Mouse (Mus musculus): ENCODE results near the gene Zbtb4. TPM values are rescaled to one million over a fixed set of nuclear protein-coding genes. Genes with fewer than 3 reads are reported as not detected.

Zbtb4 gene
- polyA plus RNA-seq, 1 experiment: 16.5 TPM

DNA sequence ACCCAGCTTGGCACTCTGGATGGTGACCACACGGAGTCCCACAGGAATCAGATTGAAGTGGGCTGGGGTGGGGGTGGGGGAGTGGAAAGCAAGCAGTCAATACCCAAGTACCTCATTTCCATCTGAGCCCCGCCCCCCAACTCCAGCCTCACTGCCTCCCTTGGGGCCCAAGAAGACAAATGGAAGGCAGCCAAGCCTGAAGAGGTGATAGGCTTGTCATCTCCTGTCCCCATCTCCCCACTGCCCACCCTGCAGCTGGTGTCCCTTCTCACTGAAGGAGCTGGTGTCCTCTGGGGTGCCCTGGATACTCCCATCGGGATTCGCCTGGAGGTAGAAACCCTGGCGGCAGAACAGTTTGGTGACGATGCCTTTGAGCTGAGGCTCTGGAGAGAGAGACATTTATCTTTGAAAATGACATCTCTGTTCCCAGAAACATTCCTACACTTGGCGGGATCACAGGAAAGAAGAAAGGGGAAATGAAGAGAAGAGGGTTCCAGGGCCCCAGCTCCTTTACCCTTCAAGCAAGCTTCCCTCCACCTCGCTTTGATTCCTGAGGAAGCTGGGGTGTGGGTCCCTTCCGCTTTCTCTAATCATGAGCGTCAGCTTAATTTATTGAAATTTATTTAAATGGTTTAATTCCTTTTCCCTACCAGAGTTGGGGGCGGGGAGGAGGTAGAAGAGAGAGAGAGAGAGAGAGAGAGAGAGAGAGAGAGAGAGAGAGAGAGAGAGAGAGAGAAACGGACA, 33.9 kb downstream of the Zbtb4 start:
- WGBS: 70% methylated on average over 12 of the region's 12 CpGs
- 0 out of 2 replicates have a peak, but pooled peaks cover 4% of the 10 kb centered on the region for H3K27me3 ChIP-seq (ENCODE audit: control insufficient read depth, insufficient read depth, low read length)
- H3K4me1 ChIP-seq (ENCODE audit: control insufficient read depth, insufficient read depth, insufficient read length, low read length): peaks cover 21% of the 10 kb centered on the region
- H3K36me3 ChIP-seq (ENCODE audit: control insufficient read depth, insufficient read depth, low read length): no peaks in the 10 kb centered on the region
- TF ChIP-seq CTCF (IDR thresholded peaks at IDR 0.05; ENCODE audit: extremely low read depth, insufficient read length, insufficient replicate concordance, low read depth, low read length) (no peak), POLR2A (IDR thresholded peaks at IDR 0.05; ENCODE audit: low read depth, low read length) (no peak)
- no peak overlapping the region for H3K27ac ChIP-seq (ENCODE audit: insufficient read depth, low read depth, low read length)
- H3K4me3 ChIP-seq (ENCODE audit: low read depth, low read length): no peak overlapping the region

DNA sequence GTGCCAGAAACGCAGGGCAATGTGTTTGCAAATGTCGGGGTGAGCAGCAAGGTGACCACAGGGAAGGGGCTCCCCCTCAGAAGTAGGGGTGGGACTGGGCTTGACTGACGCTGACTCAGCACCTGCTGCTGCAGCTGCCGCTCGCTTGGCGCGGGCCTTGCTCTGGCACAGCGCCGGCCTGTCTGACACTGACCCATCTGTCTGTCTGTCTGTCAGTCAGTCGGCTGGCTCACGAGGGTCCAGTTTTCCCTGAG, 34.4 kb downstream of the Zbtb4 start:
- Histone ChIP-seq H3K4me1 (ENCODE audit: control insufficient read depth, insufficient read depth, insufficient read length, low read length) (peaks cover 21% of the 10 kb centered on the region), H3K4me3 (ENCODE audit: low read depth, low read length) (no peak overlapping the region), H3K36me3 (ENCODE audit: control insufficient read depth, insufficient read depth, low read length) (no peaks in the 10 kb centered on the region), H3K27ac (ENCODE audit: insufficient read depth, low read depth, low read length) (no peak overlapping the region), H3K27me3 (ENCODE audit: control insufficient read depth, insufficient read depth, low read length) (0 out of 2 replicates have a peak, but pooled peaks cover 4% of the 10 kb centered on the region)
- no peak for TF ChIP-seq POLR2A (IDR thresholded peaks at IDR 0.05; ENCODE audit: low read depth, low read length)
- no peak for TF ChIP-seq CTCF (IDR thresholded peaks at IDR 0.05; ENCODE audit: extremely low read depth, insufficient read length, insufficient replicate concordance, low read depth, low read length)
- 31% methylated on average over 11 of the region's 11 CpGs for WGBS

DNA sequence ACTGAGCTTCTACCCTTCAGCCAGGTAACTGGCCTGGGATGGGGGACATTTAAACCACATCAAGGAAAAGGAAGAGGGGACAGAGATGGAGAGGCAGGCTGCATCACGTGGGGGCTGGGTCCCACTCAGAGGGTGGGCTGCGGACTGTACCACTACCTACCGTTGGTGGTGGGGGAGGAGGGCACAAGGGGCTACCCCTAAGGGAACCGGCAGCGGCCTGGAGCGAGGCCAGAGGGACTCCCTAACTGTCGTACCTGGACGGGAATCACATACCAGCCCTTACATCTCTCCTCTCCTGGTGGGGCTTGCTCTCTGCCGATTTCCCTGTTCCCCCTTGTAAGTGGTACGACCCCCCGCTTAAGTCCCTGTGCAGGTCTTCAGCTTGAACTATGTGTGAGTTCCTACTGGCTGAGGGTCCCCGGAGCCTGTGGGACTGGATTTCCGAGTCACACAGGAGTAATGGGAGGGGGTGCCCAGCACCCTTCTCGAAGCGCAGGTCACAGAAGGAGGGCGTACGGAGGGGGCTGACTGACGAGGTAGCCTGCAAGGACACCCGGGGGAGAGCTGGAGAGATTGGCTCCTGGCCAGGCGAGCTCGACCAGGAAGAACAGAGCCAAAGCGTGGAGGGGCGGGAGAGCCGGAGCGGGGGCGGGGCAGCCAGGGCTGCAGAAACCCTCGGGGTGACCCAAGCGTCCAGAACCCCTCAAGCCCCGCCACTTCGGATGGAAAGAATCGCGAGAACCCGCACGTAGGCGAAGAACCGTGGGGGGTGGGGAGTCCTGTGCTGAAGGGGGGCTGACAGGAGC, 34.9 kb downstream of the Zbtb4 start:
- Histone ChIP-seq H3K4me1 (ENCODE audit: control insufficient read depth, insufficient read depth, insufficient read length, low read length) (peaks cover 20% of the 10 kb centered on the region), H3K4me3 (ENCODE audit: low read depth, low read length) (peak overlapping the region; percentile 60), H3K36me3 (ENCODE audit: control insufficient read depth, insufficient read depth, low read length) (no peaks in the 10 kb centered on the region), H3K27ac (ENCODE audit: insufficient read depth, low read depth, low read length) (no peak overlapping the region), H3K27me3 (ENCODE audit: control insufficient read depth, insufficient read depth, low read length) (0 out of 2 replicates have a peak, but pooled peaks cover 4% of the 10 kb centered on the region)
- TF ChIP-seq POLR2A (IDR thresholded peaks at IDR 0.05; ENCODE audit: low read depth, low read length) (no peak), CTCF (IDR thresholded peaks at IDR 0.05; ENCODE audit: extremely low read depth, insufficient read length, insufficient replicate concordance, low read depth, low read length) (no peak)
- WGBS: 7% methylated on average over 36 of the region's 36 CpGs

DNA sequence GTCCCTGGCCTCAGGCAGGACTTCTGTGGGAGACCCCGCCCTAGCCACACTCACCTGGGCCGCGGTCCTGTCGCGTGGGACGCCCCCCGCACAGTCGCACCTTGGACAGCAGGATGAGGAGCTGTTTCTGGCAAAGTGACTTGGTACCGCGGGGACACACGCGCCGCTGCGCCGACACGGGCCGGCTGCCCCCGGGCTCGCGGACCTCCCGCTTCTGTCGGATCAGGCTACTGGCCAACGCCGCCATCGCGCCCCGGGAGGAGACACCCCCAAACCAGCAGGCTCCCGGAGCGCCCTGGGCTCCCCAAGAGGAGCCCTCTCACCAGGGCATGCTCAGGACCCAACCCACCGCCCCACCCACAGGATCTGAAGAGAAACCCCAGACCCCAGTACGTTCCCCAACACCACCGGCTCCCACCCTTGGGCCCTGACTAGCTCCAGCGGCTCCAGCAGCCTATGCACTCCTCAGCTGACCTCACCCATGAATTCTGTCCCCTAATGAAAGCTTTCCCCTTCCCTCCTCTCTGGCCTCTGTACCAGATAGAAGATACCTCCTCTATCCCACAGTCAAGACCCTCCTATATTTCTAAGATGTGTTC, 35.8 kb downstream of the Zbtb4 start, which contains the start of gene Fgf11:
Gene Fgf11, minus strand, starts transcription at position 479 of the 599 bp plus-strand sequence.
- 0 out of 2 replicates have a peak, but pooled peaks cover 4% of the 10 kb centered on the region for H3K27me3 ChIP-seq (ENCODE audit: control insufficient read depth, insufficient read depth, low read length)
- 4% methylated on average over 33 of the region's 33 CpGs for WGBS
- peak within 1 kb of the TSS; percentile 64 for H3K4me3 ChIP-seq (ENCODE audit: low read depth, low read length)
- H3K4me1 ChIP-seq (ENCODE audit: control insufficient read depth, insufficient read depth, insufficient read length, low read length): peaks cover 19% of the 10 kb centered on the region
- no peaks in the 10 kb centered on the region for H3K36me3 ChIP-seq (ENCODE audit: control insufficient read depth, insufficient read depth, low read length)
- TF ChIP-seq CTCF (IDR thresholded peaks at IDR 0.05; ENCODE audit: extremely low read depth, insufficient read length, insufficient replicate concordance, low read depth, low read length) (no peak), POLR2A (IDR thresholded peaks at IDR 0.05; ENCODE audit: low read depth, low read length) (no peak)
- peak within 1 kb of the TSS; percentile 17; the same call in 1 of the 2 replicates for H3K27ac ChIP-seq (ENCODE audit: insufficient read depth, low read depth, low read length)

DNA sequence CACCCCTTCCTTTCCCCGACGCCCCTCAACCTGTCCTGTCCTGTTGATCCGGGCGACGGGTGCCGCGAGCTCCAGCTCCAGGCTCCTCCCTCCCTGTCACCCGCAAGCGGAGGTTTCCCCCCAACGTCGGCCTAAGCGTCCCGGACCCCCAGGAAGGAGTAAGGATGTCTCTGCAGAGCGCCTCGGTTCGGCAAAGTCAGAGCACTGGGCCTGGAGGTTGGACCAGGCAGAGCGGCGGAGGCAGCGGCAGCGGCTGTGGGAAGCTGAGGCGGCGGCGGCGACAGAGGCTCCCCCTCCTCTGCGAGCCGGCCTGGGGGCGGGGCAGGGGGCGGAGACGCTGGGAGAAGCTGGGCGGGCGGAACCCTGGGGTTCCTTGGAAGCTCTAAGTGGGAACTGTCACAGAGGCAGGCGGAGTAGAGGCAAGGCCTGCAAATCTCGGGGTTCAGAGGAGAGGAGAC, 37.0 kb downstream of the Zbtb4 start:
- 0 out of 2 replicates have a peak, but pooled peaks cover 4% of the 10 kb centered on the region for H3K27me3 ChIP-seq (ENCODE audit: control insufficient read depth, insufficient read depth, low read length)
- no peak for TF ChIP-seq CTCF (IDR thresholded peaks at IDR 0.05; ENCODE audit: extremely low read depth, insufficient read length, insufficient replicate concordance, low read depth, low read length)
- TF ChIP-seq POLR2A (IDR thresholded peaks at IDR 0.05; ENCODE audit: low read depth, low read length): peak; percentile 84
- H3K4me3 ChIP-seq (ENCODE audit: low read depth, low read length): peak overlapping the region; percentile 64
- H3K36me3 ChIP-seq (ENCODE audit: control insufficient read depth, insufficient read depth, low read length): no peaks in the 10 kb centered on the region
- H3K27ac ChIP-seq (ENCODE audit: insufficient read depth, low read depth, low read length): peak overlapping the region; percentile 17; the same call in 1 of the 2 replicates
- under 1% methylated on average over 33 of the region's 33 CpGs for WGBS
- peaks cover 19% of the 10 kb centered on the region for H3K4me1 ChIP-seq (ENCODE audit: control insufficient read depth, insufficient read depth, insufficient read length, low read length)

DNA sequence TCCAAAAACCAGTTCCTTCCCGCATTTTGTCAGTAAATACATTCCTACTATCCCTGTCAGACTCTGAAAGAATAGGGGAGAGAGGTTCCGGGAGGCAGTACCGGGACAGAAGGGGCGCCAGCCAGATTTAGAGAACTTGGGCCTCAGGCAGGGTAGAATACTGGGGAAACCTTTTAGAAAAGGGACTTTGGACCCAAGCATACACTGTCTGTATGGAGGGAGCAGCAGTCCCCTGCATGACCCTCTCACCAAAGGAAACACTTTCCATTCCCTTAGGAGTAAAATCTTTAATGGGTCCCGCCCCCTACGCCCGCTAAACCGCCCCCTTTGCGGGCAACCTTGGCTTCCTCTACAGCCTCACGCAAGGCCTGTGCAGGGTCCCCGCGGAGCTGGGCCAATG, 37.6 kb downstream of the Zbtb4 start:
- Histone ChIP-seq H3K27me3 (ENCODE audit: control insufficient read depth, insufficient read depth, low read length) (0 out of 2 replicates have a peak, but pooled peaks cover 4% of the 10 kb centered on the region), H3K27ac (ENCODE audit: insufficient read depth, low read depth, low read length) (peak overlapping the region; percentile 77), H3K4me1 (ENCODE audit: control insufficient read depth, insufficient read depth, insufficient read length, low read length) (peaks cover 19% of the 10 kb centered on the region), H3K36me3 (ENCODE audit: control insufficient read depth, insufficient read depth, low read length) (no peaks in the 10 kb centered on the region), H3K4me3 (ENCODE audit: low read depth, low read length) (peak overlapping the region; percentile 64)
- WGBS: 2% methylated on average over 12 of the region's 12 CpGs
- TF ChIP-seq CTCF (IDR thresholded peaks at IDR 0.05; ENCODE audit: extremely low read depth, insufficient read length, insufficient replicate concordance, low read depth, low read length) (no peak), POLR2A (IDR thresholded peaks at IDR 0.05; ENCODE audit: low read depth, low read length) (no peak)
